Mouse (Mus musculus) adrenal gland, postnatal 4 days (tissue): ENCODE results near the gene Dab1. TPM values are rescaled to one million over a fixed set of nuclear protein-coding genes. Genes with fewer than 3 reads are reported as not detected.

Experiments used
- DNase-seq, 2 experiments: peaks; one replicate each; pipeline ENCODE4 v3.0.0; 2021 to 2022; ENCODE audit warnings: low spot score in 2 of 2, mixed read lengths in 2 of 2
- long read RNA-seq, 2 experiments: library from polyadenylated mRNA; stranded (forward); transcript quantifications; one replicate each; pipeline ENCODE4 v2.0.0; 2021
- total RNA-seq, 2 experiments: library from RNA; stranded (reverse); gene quantifications; 2 replicates each; pipeline ENCODE4 v1.2.3; 2021

Gene Dab1
- 1 to 10 TPM; 2.1 to 4.3 TPM for total RNA-seq
- long read RNA-seq, experiment 1: 0 reads
- long read RNA-seq, experiment 2, partial matches to known transcripts: 1 of 3 reads
- long read RNA-seq, experiment 2, other reads (novel, unspliced or antisense): 2 of 3 reads

GRCm38 (mm10) chr4:103619321-103619945 is at the start of gene Dab1:
Gene Dab1, plus strand, starts transcription at chr4:103619359.
- no peak for DNase-seq

- DNase-seq: peak in 1 of 2 experiments; percentile 18
These were observed 47.3 kb upstream of the Dab1 start for GRCm38 (mm10) chr4:103571721-103572352.

- DNase-seq: no peak
These were observed 43.6 kb upstream of the Dab1 start for GRCm38 (mm10) chr4:103575556-103575955.

GRCm38 (mm10) chr4:103576305-103576704 is 42.9 kb upstream of the Dab1 start:
- DNase-seq: no peak

- DNase-seq: no peak
These were observed 41.9 kb upstream of the Dab1 start for GRCm38 (mm10) chr4:103577111-103577815.

- DNase-seq: no peak
These were observed 41.3 kb upstream of the Dab1 start for GRCm38 (mm10) chr4:103577821-103578220.

- no peak for DNase-seq
These were observed 39.1 kb upstream of the Dab1 start for GRCm38 (mm10) chr4:103580021-103580420.

- DNase-seq: peak in 1 of 2 experiments; percentile 22
These were observed 4.1 kb upstream of the Dab1 start for GRCm38 (mm10) chr4:103615011-103615410.

- DNase-seq: no peak
These were observed 800 bp downstream of the Dab1 start for GRCm38 (mm10) chr4:103619946-103620371.

GRCm38 (mm10) chr4:103620590-103621155 is 1.5 kb downstream of the Dab1 start:
- no peak for DNase-seq

- no peak for DNase-seq
These were observed 2.4 kb downstream of the Dab1 start for GRCm38 (mm10) chr4:103621586-103621985.

GRCm38 (mm10) chr4:103630177-103630576 is 11.0 kb downstream of the Dab1 start:
- no peak for DNase-seq

GRCm38 (mm10) chr4:103636168-103636776 is 17.1 kb downstream of the Dab1 start:
- no peak for DNase-seq

- no peak for DNase-seq
These were observed 29.2 kb downstream of the Dab1 start for GRCm38 (mm10) chr4:103648209-103648896.

- no peak for DNase-seq
These were observed 36.6 kb downstream of the Dab1 start for GRCm38 (mm10) chr4:103655740-103656139.

GRCm38 (mm10) chr4:103661386-103661785 is 42.2 kb downstream of the Dab1 start:
- no peak for DNase-seq

- DNase-seq: no peak
These were observed 48.3 kb downstream of the Dab1 start for GRCm38 (mm10) chr4:103667438-103667837.

GRCm38 (mm10) chr4:103677195-103677594 is 58.0 kb downstream of the Dab1 start:
- DNase-seq: no peak

- DNase-seq: no peak
These were observed 59.3 kb downstream of the Dab1 start for GRCm38 (mm10) chr4:103678501-103678900.

GRCm38 (mm10) chr4:103685136-103685535 is 66.0 kb downstream of the Dab1 start:
- no peak for DNase-seq

GRCm38 (mm10) chr4:103691717-103692116 is 72.6 kb downstream of the Dab1 start:
- no peak for DNase-seq
